In genomic region chr3:93025486-93025885, GRCm38 (mm10) we compare ENCODE assay signal across 27 mouse cellular contexts. TPM values are rescaled to one million over a fixed set of nuclear protein-coding genes. Genes with fewer than 3 reads are reported as not detected.
DNase-seq lines count a peak whose midpoint lies in the region; ATAC-seq lines count a peak whose summit lies in the region.
"Had no signal": no experiment of that assay in that cellular context is flagged by ENCODE, and none has a peak within 500 bp of the region (broad histone marks: within the 10 kb centered on the region; RNA-seq: fewer than 3 reads in every experiment).

No protein-coding gene starts in this region.

- DNase-seq in kidney, adult 11 months: no peak
- DNase-seq in 3134 (ENCODE audit: extremely low read depth, insufficient read length, low spot score) (peak; percentile 79), 3T3-L1 (ENCODE audit: low read depth, low spot score) (peak; percentile 91)
- DNase-seq in embryo, embryonic 11 days: peak; percentile 4
- DNase-seq in cerebellum, postnatal 14 days: no peak
- no peak for DNase-seq in ovary, postnatal 10 days (ENCODE audit: low spot score)
- DNase-seq in spleen, adult 12 weeks (ENCODE audit: low spot score): no peak
- DNase-seq: cerebellum, adult 9-10 months; gastrocnemius, adult 2 months; heart, postnatal 36 days; layer of hippocampus, adult 9-11 months; right cerebral cortex, postnatal 4 days; thymus, postnatal 14 days had no signal

- no peaks in the 10 kb centered on the region for H3K27me3 ChIP-seq in kidney, embryonic 15.5 days
- H3K27me3 ChIP-seq: heart, embryonic 13.5 days; intestine, embryonic 15.5 days; limb, embryonic 12.5 days; midbrain, embryonic 15.5 days had no signal

- no peak overlapping the region for H3K4me3 ChIP-seq in kidney, embryonic 15.5 days (replicated peaks)
- H3K4me3 ChIP-seq: erythroblast, embryonic 14.5 days; gastrocnemius, adult 2 months; heart, embryonic 13.5 days; intestine, embryonic 15.5 days; left cerebral cortex, adult 2 months; limb, embryonic 12.5 days; midbrain, embryonic 15.5 days had no signal

- no peak overlapping the region for H3K27ac ChIP-seq in kidney, embryonic 15.5 days
- H3K27ac ChIP-seq: gastrocnemius, adult 2 months; heart, embryonic 13.5 days; hindbrain, embryonic 14.5 days; intestine, embryonic 15.5 days; left cerebral cortex, adult 2 months; limb, embryonic 12.5 days; liver, embryonic 14.5 days; midbrain, embryonic 15.5 days had no signal

- no peak overlapping the region for H3K9ac ChIP-seq in kidney, embryonic 15.5 days
- H3K9ac ChIP-seq: heart, embryonic 13.5 days; hindbrain, embryonic 14.5 days; intestine, embryonic 15.5 days; limb, embryonic 12.5 days; liver, embryonic 14.5 days; midbrain, embryonic 15.5 days had no signal

- no peak overlapping the region for H3K4me2 ChIP-seq in kidney, embryonic 15.5 days
- H3K4me2 ChIP-seq: heart, embryonic 13.5 days; hindbrain, embryonic 14.5 days; intestine, embryonic 15.5 days; limb, embryonic 12.5 days; midbrain, embryonic 15.5 days had no signal

- H3K36me3 ChIP-seq in kidney, embryonic 15.5 days: no peaks in the 10 kb centered on the region
- H3K36me3 ChIP-seq: G1E; heart, embryonic 13.5 days; intestine, embryonic 15.5 days; limb, embryonic 12.5 days; midbrain, embryonic 15.5 days had no signal

- 0 out of 2 replicates have a peak, but pooled peaks have one; percentile 60 for ATAC-seq in kidney, embryonic 15.5 days (replicated peaks; ENCODE audit: low FRiP score)
- ATAC-seq: forebrain, embryonic 16.5 days; intestine, embryonic 15.5 days; midbrain, embryonic 15.5 days had no signal

- no peaks in the 10 kb centered on the region for H3K4me1 ChIP-seq in kidney, embryonic 15.5 days
- H3K4me1 ChIP-seq: intestine, embryonic 15.5 days; limb, embryonic 12.5 days; midbrain, embryonic 15.5 days had no signal

- WGBS in kidney, embryonic 15.5 days: 85% methylated on average over 2 of the region's 2 CpGs

- no peaks in the 10 kb centered on the region for H3K9me3 ChIP-seq in kidney, embryonic 15.5 days (replicated peaks)
- H3K9me3 ChIP-seq: heart, embryonic 13.5 days; intestine, embryonic 15.5 days; limb, embryonic 12.5 days; midbrain, embryonic 15.5 days had no signal

RNA-seq across cellular contexts. Expression of gene Lce1m, which starts 6.6 kb away (rescaled TPM):
- polyA plus RNA-seq in kidney, embryonic 15.5 days (2015; fragmentation: Nextera tagmentation; extraction: Ambion mirVana): not detected in 2 replicates
- polyA plus RNA-seq: cortical plate, adult 2 months; erythroblast, embryonic 14.5 days; forebrain, embryonic 16.5 days; G1E; gonadal fat pad, adult 2 months; heart, embryonic 13.5 days; hindbrain, embryonic 14.5 days; intestine, embryonic 15.5 days; kidney, embryonic 14.5 days; limb, embryonic 12.5 days; liver, embryonic 14.5 days; midbrain, embryonic 15.5 days had no signal

RNA-seq across cellular contexts. Expression of gene Crct1, which starts 10.0 kb away (rescaled TPM):
- polyA plus RNA-seq in kidney, embryonic 15.5 days (2015; fragmentation: Nextera tagmentation; extraction: Ambion mirVana): 0.45 and 0.64 TPM in 2 replicates
- polyA plus RNA-seq: erythroblast, embryonic 14.5 days; forebrain, embryonic 16.5 days; G1E; gonadal fat pad, adult 2 months; intestine, embryonic 15.5 days; limb, embryonic 12.5 days; liver, embryonic 14.5 days had no signal

RNA-seq across cellular contexts. Expression of gene Lce3f, which starts 33.5 kb away (rescaled TPM):
- polyA plus RNA-seq in kidney, embryonic 15.5 days (2015; fragmentation: Nextera tagmentation; extraction: Ambion mirVana): not detected in 2 replicates
- polyA plus RNA-seq: cortical plate, adult 2 months; erythroblast, embryonic 14.5 days; forebrain, embryonic 16.5 days; G1E; gonadal fat pad, adult 2 months; heart, embryonic 13.5 days; hindbrain, embryonic 14.5 days; intestine, embryonic 15.5 days; kidney, embryonic 14.5 days; limb, embryonic 12.5 days; liver, embryonic 14.5 days; midbrain, embryonic 15.5 days had no signal

RNA-seq across cellular contexts. Expression of gene Gm4858, which starts 43.1 kb away (rescaled TPM):
- 0.22 TPM in 1 of 2 replicates, not detected in the other for polyA plus RNA-seq in kidney, embryonic 15.5 days (2015; fragmentation: Nextera tagmentation; extraction: Ambion mirVana)
- polyA plus RNA-seq: cortical plate, adult 2 months; erythroblast, embryonic 14.5 days; forebrain, embryonic 16.5 days; G1E; gonadal fat pad, adult 2 months; heart, embryonic 13.5 days; hindbrain, embryonic 14.5 days; intestine, embryonic 15.5 days; kidney, embryonic 14.5 days; limb, embryonic 12.5 days; liver, embryonic 14.5 days; midbrain, embryonic 15.5 days had no signal

RNA-seq across cellular contexts. Expression of gene Lce3e, which starts 58.6 kb away (rescaled TPM):
- not detected in 2 replicates for polyA plus RNA-seq in kidney, embryonic 15.5 days (2015; fragmentation: Nextera tagmentation; extraction: Ambion mirVana)
- polyA plus RNA-seq: cortical plate, adult 2 months; erythroblast, embryonic 14.5 days; forebrain, embryonic 16.5 days; G1E; gonadal fat pad, adult 2 months; heart, embryonic 13.5 days; hindbrain, embryonic 14.5 days; intestine, embryonic 15.5 days; kidney, embryonic 14.5 days; limb, embryonic 12.5 days; liver, embryonic 14.5 days; midbrain, embryonic 15.5 days had no signal

Comparison
In these comparisons a context has a peak if more than half of its experiments do, and no peak if none do; other contexts are left out.
1. DNase-seq: peak in 3134 (single experiment), 3T3-L1 (single experiment) and embryo, embryonic 11 days (single experiment); none in kidney, adult 11 months (single experiment), cerebellum, postnatal 14 days (0 of 2), ovary, postnatal 10 days (single experiment) and spleen, adult 12 weeks (single experiment).